Mouse (Mus musculus) cerebellum, adult 11 months (tissue): ENCODE data around the gene Smad1.

ENCODE experiments used
- DNase-seq: peaks from one replicate; pipeline ENCODE4 v3.0.0; 2022

The Smad1 gene

GRCm38 (mm10) chr8:79292712-79293264 is 106.5 kb downstream of the Smad1 start:
- DNase-seq, result no peak

DNA sequence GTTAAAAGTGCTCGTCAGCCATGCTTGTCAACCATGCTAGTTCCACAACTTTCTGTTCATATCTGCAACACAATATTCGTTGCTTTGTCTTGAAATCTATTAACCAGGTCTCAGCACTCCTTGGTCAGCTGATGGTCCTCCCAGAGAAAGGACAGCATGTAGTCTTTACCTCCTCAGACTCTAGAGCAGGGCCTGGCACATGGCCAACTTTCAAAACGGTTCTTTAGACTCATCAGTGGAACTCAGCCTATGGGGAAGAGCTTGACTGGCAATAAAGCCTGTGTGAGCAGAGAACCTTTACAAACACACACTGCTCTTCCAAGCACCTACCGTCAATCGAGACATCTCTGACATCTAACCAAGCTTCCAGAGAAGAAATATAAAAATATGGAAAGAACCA is 109.7 kb downstream of the Smad1 start:
- DNase-seq, result no peak

- DNase-seq, result no peak
Observed at GRCm38 (mm10) chr8:79288681-79289080, 110.6 kb downstream of the Smad1 start.
